Mouse (Mus musculus): ENCODE measurements at regions not wholly inside any gene's neighbourhood (a gene's known extent, or its start where the extent isn't known, plus 50 kb on each side); places are given as distances from the start of the nearest gene placed in this dataset.
"Not testable (repeated sequence)": the region's sequence is repeated elsewhere in the genome, so short reads cannot be mapped to it uniquely, and the experiment has no call there.

DNA sequence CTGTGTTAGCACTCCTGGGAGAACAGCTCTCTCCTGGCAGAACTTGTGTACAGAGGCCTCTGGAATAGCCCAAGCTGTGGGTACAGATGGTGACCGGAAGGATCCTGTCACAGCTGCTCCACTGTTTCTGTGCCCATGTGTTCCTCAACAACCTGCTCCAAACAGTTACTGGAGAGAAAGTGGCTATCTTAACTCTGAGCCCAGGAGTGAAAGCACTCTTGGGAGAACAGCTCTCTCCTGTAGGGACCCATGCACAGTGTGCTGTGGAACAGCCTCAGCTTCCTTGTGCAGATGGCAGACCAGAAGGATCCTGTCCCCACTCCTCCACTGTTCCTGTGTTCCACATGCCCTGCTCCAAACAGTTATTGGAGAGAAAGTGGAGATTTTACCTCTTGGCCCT lies 227.0 kb upstream of the Slc39a10 start:
- TF ChIP-seq EP300 (IDR thresholded peaks at IDR 0.05; ENCODE audit: insufficient read depth, low read depth, low read length) (no peak), CTCF (IDR thresholded peaks at IDR 0.05; ENCODE audit: low read depth, low read length) (no peak), POLR2A (IDR thresholded peaks at IDR 0.05; ENCODE audit: insufficient read depth, low read length) (no peak)
- H3K9ac ChIP-seq (ENCODE audit: low read depth, poor library complexity, severe bottlenecking), result no peak overlapping the region
- H3K4me3 ChIP-seq (ENCODE audit: low read depth, low read length), result no peak overlapping the region
- no peaks in the 10 kb centered on the region for H3K27me3 ChIP-seq (ENCODE audit: control insufficient read depth, insufficient read depth, low read length, poor library complexity, severe bottlenecking)
- H3K36me3 ChIP-seq (ENCODE audit: control insufficient read depth, insufficient read depth, low read length, poor library complexity, severe bottlenecking), result no peaks in the 10 kb centered on the region
- H3K9me3 ChIP-seq (replicated peaks; ENCODE audit: control insufficient read depth, insufficient read depth, low read length, poor library complexity, severe bottlenecking), result no peaks in the 10 kb centered on the region; the same call in 1 of the 2 replicates
- H3K27ac ChIP-seq (ENCODE audit: insufficient read depth, low read length), result no peak overlapping the region
- H3K4me1 ChIP-seq (ENCODE audit: control insufficient read depth, insufficient read depth, low read length), result no peaks in the 10 kb centered on the region

DNA sequence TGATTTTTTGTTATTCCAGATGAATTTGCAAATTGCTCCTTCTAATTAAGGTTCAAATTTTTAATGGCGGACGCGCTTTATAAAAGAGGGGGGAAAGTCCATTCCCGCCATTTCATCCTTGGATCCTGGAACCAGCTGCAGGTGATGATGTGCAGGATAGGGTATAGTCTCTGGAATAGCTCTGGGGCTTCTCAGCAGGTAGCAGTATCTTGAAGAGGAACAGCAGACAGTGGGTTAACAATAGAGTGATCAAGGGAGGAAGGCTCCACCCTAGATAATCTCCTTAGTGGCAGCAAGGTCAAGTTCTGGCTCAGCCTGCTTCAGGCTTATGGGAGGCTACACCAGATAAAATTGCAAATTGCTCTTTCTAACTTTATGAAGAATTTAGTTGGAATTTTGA lies 224.0 kb upstream of the Slc39a10 start:
- H3K27ac ChIP-seq (ENCODE audit: insufficient read depth, low read length); H3K36me3 ChIP-seq (ENCODE audit: control insufficient read depth, insufficient read depth, low read length, poor library complexity, severe bottlenecking); H3K9ac ChIP-seq (ENCODE audit: low read depth, poor library complexity, severe bottlenecking); H3K9me3 ChIP-seq (replicated peaks; ENCODE audit: control insufficient read depth, insufficient read depth, low read length, poor library complexity, severe bottlenecking); H3K27me3 ChIP-seq (ENCODE audit: control insufficient read depth, insufficient read depth, low read length, poor library complexity, severe bottlenecking); H3K4me3 ChIP-seq (ENCODE audit: low read depth, low read length); H3K4me1 ChIP-seq (ENCODE audit: control insufficient read depth, insufficient read depth, low read length): not testable (repeated sequence)

DNA sequence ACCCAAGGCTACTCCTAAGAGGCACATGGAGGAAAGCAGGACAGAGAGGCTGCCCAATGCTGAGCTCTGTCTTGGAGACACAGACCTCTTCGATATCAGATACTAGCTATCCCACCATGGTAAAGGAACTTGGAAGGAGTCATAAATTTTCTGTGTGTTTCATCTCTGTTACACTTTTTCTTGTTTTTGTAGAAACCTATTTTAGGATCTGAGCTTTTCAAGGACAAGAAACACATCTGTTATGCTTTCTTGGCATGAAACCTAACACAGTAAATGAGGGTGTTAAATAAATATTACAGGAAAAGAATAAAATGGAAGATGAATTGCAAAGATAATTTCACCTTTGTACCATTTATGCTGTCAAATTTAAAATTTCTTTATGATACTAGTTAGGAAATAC lies 219.8 kb upstream of the Slc39a10 start:
- Histone ChIP-seq H3K36me3 (ENCODE audit: control insufficient read depth, insufficient read depth, low read length, poor library complexity, severe bottlenecking) (no peaks in the 10 kb centered on the region), H3K9me3 (replicated peaks; ENCODE audit: control insufficient read depth, insufficient read depth, low read length, poor library complexity, severe bottlenecking) (no peaks in the 10 kb centered on the region; the same call in 1 of the 2 replicates), H3K27me3 (ENCODE audit: control insufficient read depth, insufficient read depth, low read length, poor library complexity, severe bottlenecking) (no peaks in the 10 kb centered on the region), H3K9ac (ENCODE audit: low read depth, poor library complexity, severe bottlenecking) (no peak overlapping the region), H3K4me3 (ENCODE audit: low read depth, low read length) (no peak overlapping the region), H3K4me1 (ENCODE audit: control insufficient read depth, insufficient read depth, low read length) (no peaks in the 10 kb centered on the region), H3K27ac (ENCODE audit: insufficient read depth, low read length) (no peak overlapping the region)
- TF ChIP-seq CTCF (IDR thresholded peaks at IDR 0.05; ENCODE audit: low read depth, low read length), result no peak
- no peak for TF ChIP-seq EP300 (IDR thresholded peaks at IDR 0.05; ENCODE audit: insufficient read depth, low read depth, low read length)
- TF ChIP-seq POLR2A (IDR thresholded peaks at IDR 0.05; ENCODE audit: insufficient read depth, low read length), result no peak

DNA sequence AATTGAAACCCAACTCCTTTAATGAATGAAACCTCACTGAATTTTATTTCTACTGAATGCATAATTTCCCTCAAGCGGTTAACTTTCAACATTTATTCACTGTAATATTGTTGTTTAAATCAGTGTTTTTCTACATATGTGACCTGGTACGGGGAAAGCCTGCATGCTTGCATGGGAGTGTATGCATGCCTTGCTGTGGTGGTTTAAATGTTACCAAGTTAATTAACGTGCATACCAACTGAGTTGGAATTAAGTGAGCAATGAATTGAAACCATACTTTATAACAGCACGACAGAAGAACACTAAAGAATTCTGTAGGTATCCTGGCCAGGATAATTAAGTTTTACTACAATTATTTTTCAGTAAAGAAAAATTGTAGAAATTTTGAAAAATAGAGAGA lies 211.4 kb upstream of the Slc39a10 start:
- Histone ChIP-seq H3K9ac (ENCODE audit: low read depth, poor library complexity, severe bottlenecking) (no peak overlapping the region), H3K27ac (ENCODE audit: insufficient read depth, low read length) (no peak overlapping the region), H3K36me3 (ENCODE audit: control insufficient read depth, insufficient read depth, low read length, poor library complexity, severe bottlenecking) (no peaks in the 10 kb centered on the region), H3K4me3 (ENCODE audit: low read depth, low read length) (no peak overlapping the region), H3K4me1 (ENCODE audit: control insufficient read depth, insufficient read depth, low read length) (no peaks in the 10 kb centered on the region), H3K9me3 (replicated peaks; ENCODE audit: control insufficient read depth, insufficient read depth, low read length, poor library complexity, severe bottlenecking) (no peaks in the 10 kb centered on the region), H3K27me3 (ENCODE audit: control insufficient read depth, insufficient read depth, low read length, poor library complexity, severe bottlenecking) (no peaks in the 10 kb centered on the region)
- TF ChIP-seq POLR2A (IDR thresholded peaks at IDR 0.05; ENCODE audit: insufficient read depth, low read length) (no peak), CTCF (IDR thresholded peaks at IDR 0.05; ENCODE audit: low read depth, low read length) (no peak), EP300 (IDR thresholded peaks at IDR 0.05; ENCODE audit: insufficient read depth, low read depth, low read length) (no peak)

DNA sequence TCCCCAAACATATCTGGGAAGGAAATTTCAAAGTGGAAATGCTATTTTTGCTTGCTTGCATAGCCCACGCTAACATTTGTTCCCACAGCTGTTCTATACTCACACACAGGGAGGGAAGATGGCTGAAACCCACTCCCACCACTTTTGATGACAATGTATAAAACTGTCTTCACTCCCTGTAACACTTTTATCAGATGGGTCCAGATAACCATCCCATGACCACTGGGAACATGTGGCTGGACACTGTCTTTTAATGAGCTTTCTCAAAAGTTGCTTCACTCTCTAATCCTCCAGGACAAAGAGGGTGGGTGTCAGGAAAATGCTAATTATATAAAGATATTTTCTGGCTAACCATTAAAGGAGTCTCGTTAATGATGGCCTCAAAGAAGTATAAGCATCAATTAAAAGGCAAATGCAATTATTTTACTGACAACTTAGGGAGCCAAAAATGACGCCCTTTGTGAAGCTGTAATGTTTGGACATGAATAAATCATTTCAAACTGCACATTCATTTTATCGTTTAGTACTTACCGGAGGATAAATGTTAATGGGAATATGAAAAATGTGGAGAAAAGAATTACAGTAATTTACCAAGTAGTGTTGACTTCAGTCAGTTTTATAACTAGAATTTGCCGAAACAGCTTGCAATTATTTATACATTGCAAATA lies 210.8 kb upstream of the Slc39a10 start:
- Histone ChIP-seq H3K4me3 (ENCODE audit: low read depth, low read length) (no peak overlapping the region), H3K27me3 (ENCODE audit: control insufficient read depth, insufficient read depth, low read length, poor library complexity, severe bottlenecking) (no peaks in the 10 kb centered on the region), H3K27ac (ENCODE audit: insufficient read depth, low read length) (no peak overlapping the region), H3K9me3 (replicated peaks; ENCODE audit: control insufficient read depth, insufficient read depth, low read length, poor library complexity, severe bottlenecking) (no peaks in the 10 kb centered on the region), H3K36me3 (ENCODE audit: control insufficient read depth, insufficient read depth, low read length, poor library complexity, severe bottlenecking) (no peaks in the 10 kb centered on the region), H3K9ac (ENCODE audit: low read depth, poor library complexity, severe bottlenecking) (no peak overlapping the region), H3K4me1 (ENCODE audit: control insufficient read depth, insufficient read depth, low read length) (no peaks in the 10 kb centered on the region)
- TF ChIP-seq POLR2A (IDR thresholded peaks at IDR 0.05; ENCODE audit: insufficient read depth, low read length) (no peak), CTCF (IDR thresholded peaks at IDR 0.05; ENCODE audit: low read depth, low read length) (no peak), EP300 (IDR thresholded peaks at IDR 0.05; ENCODE audit: insufficient read depth, low read depth, low read length) (no peak)

DNA sequence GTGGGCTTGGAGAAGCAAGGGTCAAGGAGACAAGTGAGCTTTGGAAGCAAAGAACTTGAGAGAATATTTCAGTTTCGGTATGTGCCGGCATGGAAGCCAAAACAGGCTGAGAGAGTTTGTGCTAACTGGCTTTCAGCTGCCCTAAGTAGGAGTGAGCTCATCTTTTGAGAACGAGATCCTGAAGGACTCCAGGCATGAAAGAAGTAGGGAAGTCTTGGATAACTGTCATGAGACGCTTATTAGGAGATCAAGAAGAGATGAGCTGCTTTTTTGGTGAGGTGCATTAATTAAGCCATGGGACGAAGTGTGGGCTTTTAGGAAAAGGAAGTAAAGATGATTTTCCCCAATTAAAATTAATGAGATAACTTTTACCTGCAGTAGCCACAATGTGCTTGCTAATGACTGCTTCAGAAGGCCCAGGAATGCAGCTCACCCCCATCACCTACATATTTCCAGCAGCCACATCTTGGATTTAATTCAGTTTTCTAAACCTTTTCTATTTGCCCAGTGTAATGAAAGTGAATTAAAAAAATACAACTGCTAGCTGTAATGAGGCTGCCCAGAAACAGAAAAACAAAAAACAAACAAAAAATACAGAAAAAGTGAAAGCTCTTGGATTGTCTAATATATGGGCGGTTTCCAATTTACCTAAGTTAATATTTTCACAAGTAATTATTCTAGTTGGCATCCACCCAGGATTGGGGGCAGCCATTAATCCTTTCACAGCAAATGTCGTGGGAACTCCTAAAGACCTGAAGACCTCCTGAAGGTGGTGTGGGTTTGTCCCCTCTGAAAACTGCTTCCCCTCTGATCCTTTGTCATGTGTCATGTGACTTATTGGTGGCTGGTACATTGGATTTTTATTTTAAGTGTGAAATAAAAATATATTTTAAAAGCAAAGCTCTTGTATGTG lies 204.7 kb upstream of the Slc39a10 start:
- Histone ChIP-seq H3K27ac (ENCODE audit: insufficient read depth, low read length) (no peak overlapping the region), H3K9ac (ENCODE audit: low read depth, poor library complexity, severe bottlenecking) (no peak overlapping the region), H3K36me3 (ENCODE audit: control insufficient read depth, insufficient read depth, low read length, poor library complexity, severe bottlenecking) (no peaks in the 10 kb centered on the region), H3K4me1 (ENCODE audit: control insufficient read depth, insufficient read depth, low read length) (no peaks in the 10 kb centered on the region), H3K4me3 (ENCODE audit: low read depth, low read length) (no peak overlapping the region), H3K9me3 (replicated peaks; ENCODE audit: control insufficient read depth, insufficient read depth, low read length, poor library complexity, severe bottlenecking) (no peaks in the 10 kb centered on the region), H3K27me3 (ENCODE audit: control insufficient read depth, insufficient read depth, low read length, poor library complexity, severe bottlenecking) (no peaks in the 10 kb centered on the region)
- TF ChIP-seq CTCF (IDR thresholded peaks at IDR 0.05; ENCODE audit: low read depth, low read length), result no peak
- no peak for TF ChIP-seq EP300 (IDR thresholded peaks at IDR 0.05; ENCODE audit: insufficient read depth, low read depth, low read length)
- TF ChIP-seq POLR2A (IDR thresholded peaks at IDR 0.05; ENCODE audit: insufficient read depth, low read length), result no peak

All from ES-Bruce4 (cell line).